Mouse (Mus musculus): ENCODE measurements at regions not wholly inside any gene's neighbourhood (a gene's known extent, or its start where the extent isn't known, plus 50 kb on each side); places are given as distances from the start of the nearest gene placed in this dataset.
A peak's percentile ranks its signal among the peaks of the same experiment; 100 is the strongest.

- no peaks in the 10 kb centered on the region for H3K9me3 ChIP-seq
- no peak overlapping the region for H3K4me2 ChIP-seq (replicated peaks)
- H3K4me3 ChIP-seq, result no peak overlapping the region
- no peak overlapping the region for H3K27ac ChIP-seq
- no peak for ATAC-seq (ENCODE audit: low FRiP score, low read depth)
- H3K4me1 ChIP-seq, result 0 out of 2 replicates have a peak, but pooled peaks cover 7% of the 10 kb centered on the region
- H3K9ac ChIP-seq, result no peak overlapping the region
- H3K36me3 ChIP-seq, result no peaks in the 10 kb centered on the region
- WGBS, result 25% methylated on average over 8 of the region's 8 CpGs
- H3K27me3 ChIP-seq, result peaks cover 2% of the 10 kb centered on the region; the same call in 1 of the 2 replicates
These were observed 622.7 kb upstream of the Fam19a5 start for GRCm38 (mm10) chr15:86921401-86921800.

GRCm38 (mm10) chr15:86925081-86925749 lies 618.9 kb upstream of the Fam19a5 start:
- no peaks in the 10 kb centered on the region for H3K36me3 ChIP-seq
- H3K4me1 ChIP-seq, result 0 out of 2 replicates have a peak, but pooled peaks cover 7% of the 10 kb centered on the region
- WGBS, result 12% methylated on average over 17 of the region's 17 CpGs
- ATAC-seq (ENCODE audit: low FRiP score, low read depth), result no peak
- no peak overlapping the region for H3K4me3 ChIP-seq
- no peak overlapping the region for H3K27ac ChIP-seq
- H3K27me3 ChIP-seq, result peaks cover 2% of the 10 kb centered on the region; the same call in 1 of the 2 replicates
- H3K9me3 ChIP-seq, result no peaks in the 10 kb centered on the region
- H3K9ac ChIP-seq, result no peak overlapping the region
- peak overlapping the region; percentile 21; the same call in 1 of the 2 replicates for H3K4me2 ChIP-seq (replicated peaks)

DNA sequence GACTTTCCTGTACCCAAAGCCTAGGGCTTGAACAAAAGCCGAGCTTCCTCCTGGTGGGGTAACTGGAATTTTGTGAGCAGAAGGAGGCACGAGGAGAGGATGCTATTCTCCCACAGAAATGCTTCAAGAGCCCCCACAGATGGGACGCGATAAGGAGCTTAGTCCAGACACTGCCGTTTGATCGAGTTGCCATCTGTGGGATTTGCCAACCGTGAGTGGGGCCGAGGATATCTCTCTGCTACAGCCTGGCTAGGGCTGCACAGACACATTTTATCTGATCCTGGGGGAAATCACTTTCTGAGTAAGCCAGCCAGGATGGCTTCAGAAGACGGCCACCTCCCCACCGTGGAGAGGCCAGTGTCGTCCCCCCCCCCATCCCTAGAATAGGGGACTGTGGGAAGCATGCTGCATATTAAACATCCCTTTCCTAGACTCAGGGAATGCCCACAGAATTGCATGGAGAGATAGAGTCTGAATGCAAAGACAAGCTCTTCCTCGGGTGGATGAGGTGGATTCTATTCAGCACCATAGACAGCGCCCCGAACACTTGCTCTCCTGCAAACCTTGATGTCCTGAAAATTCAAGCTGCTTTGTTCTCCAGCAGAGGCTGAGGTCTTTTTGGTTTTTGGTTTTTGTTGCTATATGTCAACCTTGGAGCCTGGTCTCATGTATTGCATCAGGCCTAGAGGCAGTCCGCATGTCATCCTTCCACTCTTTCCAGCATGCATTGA lies 611.6 kb upstream of the Fam19a5 start:
- no peaks in the 10 kb centered on the region for H3K9me3 ChIP-seq
- H3K4me1 ChIP-seq, result no peaks in the 10 kb centered on the region
- H3K4me3 ChIP-seq, result no peak overlapping the region
- no peaks in the 10 kb centered on the region for H3K27me3 ChIP-seq
- H3K4me2 ChIP-seq (replicated peaks), result no peak overlapping the region
- 57% methylated on average over 15 of the region's 15 CpGs for WGBS
- no peak overlapping the region for H3K27ac ChIP-seq
- ATAC-seq (ENCODE audit: low FRiP score, low read depth), result no peak
- H3K36me3 ChIP-seq, result no peaks in the 10 kb centered on the region
- no peak overlapping the region for H3K9ac ChIP-seq

GRCm38 (mm10) chr15:86937364-86937763 lies 606.7 kb upstream of the Fam19a5 start:
- ATAC-seq (ENCODE audit: low FRiP score, low read depth), result no peak
- H3K36me3 ChIP-seq, result no peaks in the 10 kb centered on the region
- 80% methylated on average over 3 of the region's 3 CpGs for WGBS
- no peak overlapping the region for H3K27ac ChIP-seq
- H3K4me1 ChIP-seq, result no peaks in the 10 kb centered on the region
- H3K9ac ChIP-seq, result no peak overlapping the region
- no peak overlapping the region for H3K4me2 ChIP-seq (replicated peaks)
- H3K27me3 ChIP-seq, result no peaks in the 10 kb centered on the region; the same call in 1 of the 2 replicates
- no peak overlapping the region for H3K4me3 ChIP-seq
- H3K9me3 ChIP-seq, result no peaks in the 10 kb centered on the region

- no peak overlapping the region for H3K4me2 ChIP-seq (replicated peaks)
- no peak overlapping the region for H3K9ac ChIP-seq
- H3K27ac ChIP-seq, result no peak overlapping the region
- WGBS, result 67% methylated on average over 7 of the region's 7 CpGs
- H3K4me1 ChIP-seq, result peaks cover 3% of the 10 kb centered on the region; the same call in 1 of the 2 replicates
- no peaks in the 10 kb centered on the region; the same call in 1 of the 2 replicates for H3K27me3 ChIP-seq
- H3K36me3 ChIP-seq, result no peaks in the 10 kb centered on the region
- ATAC-seq (ENCODE audit: low FRiP score, low read depth), result no peak
- no peak overlapping the region for H3K4me3 ChIP-seq
- no peaks in the 10 kb centered on the region for H3K9me3 ChIP-seq
These were observed 599.6 kb upstream of the Fam19a5 start for GRCm38 (mm10) chr15:86944529-86944928.

DNA sequence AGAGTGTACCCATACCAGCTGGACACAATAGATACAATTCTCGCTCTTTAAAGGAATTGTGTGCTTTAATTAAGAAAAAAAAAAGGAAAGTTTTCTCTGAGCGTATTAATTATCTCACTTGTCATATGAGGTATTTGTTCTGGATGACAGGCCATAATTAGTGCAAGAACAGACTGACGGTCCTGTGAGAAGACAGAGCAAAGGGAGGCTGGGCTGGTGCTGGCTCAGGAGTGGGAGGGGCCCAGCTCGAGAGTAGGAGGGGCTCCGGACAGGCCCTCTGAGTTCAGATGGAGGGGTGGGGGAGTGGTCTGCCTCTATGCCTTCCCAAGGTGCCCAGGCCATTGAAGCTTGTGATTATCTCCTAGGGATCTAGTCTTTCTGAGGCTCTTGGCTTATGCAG lies 591.5 kb upstream of the Fam19a5 start:
- WGBS, result 58% methylated on average over 5 of the region's 5 CpGs
- no peak overlapping the region for H3K4me3 ChIP-seq
- no peaks in the 10 kb centered on the region for H3K4me1 ChIP-seq
- no peak overlapping the region for H3K4me2 ChIP-seq (replicated peaks)
- ATAC-seq (ENCODE audit: low FRiP score, low read depth), result no peak
- no peaks in the 10 kb centered on the region for H3K27me3 ChIP-seq
- H3K27ac ChIP-seq, result no peak overlapping the region
- no peaks in the 10 kb centered on the region for H3K36me3 ChIP-seq
- no peaks in the 10 kb centered on the region for H3K9me3 ChIP-seq
- H3K9ac ChIP-seq, result no peak overlapping the region

DNA sequence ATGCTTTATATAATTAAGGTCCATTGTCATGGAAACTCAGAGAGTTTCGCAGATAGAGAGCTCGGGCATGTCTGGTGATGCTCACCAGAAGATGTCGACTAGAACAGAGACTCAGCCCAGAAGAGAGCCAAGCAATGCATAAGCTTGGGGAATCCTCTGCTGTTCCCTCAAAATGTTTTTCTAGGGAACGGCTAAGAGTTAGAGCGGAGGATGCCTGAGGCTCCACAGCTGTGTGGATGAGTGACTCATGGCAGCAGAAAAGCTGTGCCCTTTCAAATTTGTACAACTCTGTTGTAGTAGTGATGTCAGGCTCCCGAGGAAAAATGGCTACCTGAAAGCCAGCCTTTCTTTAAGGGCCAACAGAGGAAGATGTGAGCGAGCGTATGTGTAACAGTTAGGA lies 586.2 kb upstream of the Fam19a5 start:
- WGBS, result 82% methylated on average over 8 of the region's 8 CpGs

GRCm38 (mm10) chr15:86962921-86963320 lies 581.2 kb upstream of the Fam19a5 start:
- no peak overlapping the region for H3K4me3 ChIP-seq
- ATAC-seq (ENCODE audit: low FRiP score, low read depth), result no peak
- no peak overlapping the region for H3K9ac ChIP-seq
- no peak overlapping the region for H3K27ac ChIP-seq
- H3K9me3 ChIP-seq, result no peaks in the 10 kb centered on the region
- no peaks in the 10 kb centered on the region for H3K27me3 ChIP-seq
- H3K36me3 ChIP-seq, result no peaks in the 10 kb centered on the region
- WGBS, result 69% methylated on average over 2 of the region's 2 CpGs
- H3K4me2 ChIP-seq (replicated peaks), result no peak overlapping the region
- no peaks in the 10 kb centered on the region for H3K4me1 ChIP-seq

More for the DNA sequence above, 586.2 kb upstream of the Fam19a5 start:
- H3K4me3 ChIP-seq, result no peak overlapping the region
- no peak overlapping the region for H3K9ac ChIP-seq
- no peak overlapping the region for H3K27ac ChIP-seq
- H3K9me3 ChIP-seq, result no peaks in the 10 kb centered on the region
- ATAC-seq (ENCODE audit: low FRiP score, low read depth), result no peak
- H3K27me3 ChIP-seq, result no peaks in the 10 kb centered on the region
- no peak overlapping the region for H3K4me2 ChIP-seq (replicated peaks)
- H3K4me1 ChIP-seq, result no peaks in the 10 kb centered on the region
- H3K36me3 ChIP-seq, result no peaks in the 10 kb centered on the region

DNA sequence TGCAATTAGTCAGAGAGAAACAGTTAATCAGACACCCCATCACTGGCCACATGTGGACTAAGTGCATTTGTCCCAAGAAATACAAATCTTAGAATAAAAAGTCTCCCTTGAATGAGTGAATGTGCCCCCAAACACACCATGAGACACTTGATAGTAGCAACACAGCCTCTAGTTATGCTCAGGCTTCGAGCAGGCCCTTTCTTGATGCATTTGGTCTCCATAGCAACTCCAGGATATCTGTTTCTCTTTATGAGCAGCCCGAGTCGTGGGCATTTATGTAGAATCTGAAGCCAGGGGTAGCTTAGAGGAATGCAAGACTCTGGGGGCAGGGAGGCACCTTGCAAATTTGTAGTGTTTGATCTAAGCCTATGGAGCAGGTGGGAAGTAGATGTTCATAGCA lies 580.6 kb upstream of the Fam19a5 start:
- Histone ChIP-seq H3K4me3 (no peak overlapping the region), H3K4me1 (no peaks in the 10 kb centered on the region), H3K27ac (no peak overlapping the region), H3K4me2 (replicated peaks) (no peak overlapping the region), H3K9ac (no peak overlapping the region), H3K9me3 (no peaks in the 10 kb centered on the region), H3K27me3 (no peaks in the 10 kb centered on the region), H3K36me3 (no peaks in the 10 kb centered on the region)
- ATAC-seq (ENCODE audit: low FRiP score, low read depth), result no peak
- 18% methylated on average over 3 of the region's 3 CpGs for WGBS

- no peak overlapping the region for H3K4me3 ChIP-seq
- no peaks in the 10 kb centered on the region for H3K36me3 ChIP-seq
- no peaks in the 10 kb centered on the region for H3K4me1 ChIP-seq
- no peak overlapping the region for H3K9ac ChIP-seq
- no peaks in the 10 kb centered on the region for H3K9me3 ChIP-seq
- H3K27me3 ChIP-seq, result no peaks in the 10 kb centered on the region
- WGBS, result 83% methylated on average over 2 of the region's 2 CpGs
- H3K4me2 ChIP-seq (replicated peaks), result no peak overlapping the region
- H3K27ac ChIP-seq, result no peak overlapping the region
- no peak for ATAC-seq (ENCODE audit: low FRiP score, low read depth)
These were observed 572.7 kb upstream of the Fam19a5 start for GRCm38 (mm10) chr15:86971436-86971835.

DNA sequence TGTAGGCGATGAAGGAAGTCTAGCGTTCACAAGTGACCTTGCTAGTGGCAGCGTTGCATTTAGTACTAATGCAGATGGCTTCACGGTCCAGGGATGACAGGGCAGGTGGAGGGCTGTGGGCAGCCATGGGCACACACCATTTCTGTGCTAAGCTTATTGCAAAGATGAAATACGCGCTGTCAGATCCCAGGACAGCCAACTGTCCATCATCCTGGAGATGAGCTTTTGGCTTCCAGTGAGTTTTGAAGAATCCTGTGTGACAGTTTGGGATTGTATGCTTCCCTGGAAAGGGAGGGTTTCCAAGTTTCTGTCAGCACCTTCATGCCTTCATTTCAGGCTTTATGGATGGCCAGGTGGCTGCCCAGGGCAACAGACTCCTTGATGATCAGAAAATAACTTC lies 547.9 kb upstream of the Fam19a5 start:
- no peak overlapping the region for H3K27ac ChIP-seq
- H3K4me1 ChIP-seq, result no peaks in the 10 kb centered on the region
- H3K36me3 ChIP-seq, result no peaks in the 10 kb centered on the region
- no peak for ATAC-seq (ENCODE audit: low FRiP score, low read depth)
- H3K4me2 ChIP-seq (replicated peaks), result no peak overlapping the region
- WGBS, result 87% methylated on average over 6 of the region's 6 CpGs
- no peaks in the 10 kb centered on the region for H3K27me3 ChIP-seq
- no peak overlapping the region for H3K4me3 ChIP-seq
- peaks cover 6% of the 10 kb centered on the region; the same call in 1 of the 2 replicates for H3K9me3 ChIP-seq
- H3K9ac ChIP-seq, result no peak overlapping the region

DNA sequence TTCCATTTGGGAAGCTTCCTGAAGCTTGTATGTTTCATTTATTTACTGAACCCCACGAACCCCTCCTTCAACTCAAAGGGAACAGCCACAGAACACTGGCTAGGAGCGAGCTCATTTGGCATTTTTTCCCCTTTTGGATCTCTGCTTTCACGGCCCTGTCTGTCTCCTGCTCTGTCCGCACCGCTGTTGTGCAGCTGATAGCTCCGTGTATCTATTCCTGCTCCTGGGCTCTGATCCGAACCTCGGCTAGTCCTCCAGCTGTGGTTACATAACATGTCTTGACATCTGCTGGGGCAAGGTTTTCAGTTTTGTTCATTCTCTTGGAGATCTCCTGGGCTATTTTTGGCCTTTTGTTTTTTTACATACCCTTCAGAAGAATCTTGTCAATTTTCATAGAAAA lies 525.1 kb upstream of the Fam19a5 start:
- no peaks in the 10 kb centered on the region for H3K36me3 ChIP-seq
- no peak overlapping the region for H3K4me2 ChIP-seq (replicated peaks)
- H3K9ac ChIP-seq, result no peak overlapping the region
- no peak for ATAC-seq (ENCODE audit: low FRiP score, low read depth)
- H3K27me3 ChIP-seq, result no peaks in the 10 kb centered on the region
- H3K27ac ChIP-seq, result no peak overlapping the region
- no peaks in the 10 kb centered on the region for H3K9me3 ChIP-seq
- whole genome bisulfite sequencing, result 51% methylated on average over 8 of the region's 8 CpGs
- H3K4me3 ChIP-seq, result no peak overlapping the region
- H3K4me1 ChIP-seq, result no peaks in the 10 kb centered on the region

Measured in limb, embryonic 13.5 days (tissue).